Mouse (Mus musculus) liver (tissue): ENCODE results near the gene Slc41a2.
"Not testable (repeated sequence)": the region's sequence is repeated elsewhere in the genome, so short reads cannot be mapped to it uniquely, and the experiment has no call there.

ENCODE experiments used
- DNase-seq: peaks from one replicate; pipeline ENCODE4 v3.0.0-alpha.2; 2020; ENCODE audit warnings: mixed read lengths

The Slc41a2 gene

GRCm38 (mm10) chr10:83351779-83352178 is 14.1 kb upstream of the Slc41a2 start:
- DNase-seq: not testable (repeated sequence)

- DNase-seq: no peak
Measured at GRCm38 (mm10) chr10:83350689-83351088, 13.0 kb upstream of the Slc41a2 start.

GRCm38 (mm10) chr10:83347494-83347893 is 9.8 kb upstream of the Slc41a2 start:
- DNase-seq: no peak

GRCm38 (mm10) chr10:83346359-83346736 is 8.7 kb upstream of the Slc41a2 start:
- no peak for DNase-seq

GRCm38 (mm10) chr10:83345693-83346358 is 8.1 kb upstream of the Slc41a2 start:
- DNase-seq: no peak

- no peak for DNase-seq
Measured at GRCm38 (mm10) chr10:83343828-83344685, 6.4 kb upstream of the Slc41a2 start.

- no peak for DNase-seq
Measured at GRCm38 (mm10) chr10:83343171-83343570, 5.5 kb upstream of the Slc41a2 start.

GRCm38 (mm10) chr10:83341226-83341625 is 3.5 kb upstream of the Slc41a2 start:
- DNase-seq: no peak

GRCm38 (mm10) chr10:83337971-83338598 is 403 bp upstream of the Slc41a2 start:
- DNase-seq: no peak

GRCm38 (mm10) chr10:83336336-83336735 is 1.3 kb downstream of the Slc41a2 start:
- DNase-seq: no peak

GRCm38 (mm10) chr10:83332581-83332980 is 5.1 kb downstream of the Slc41a2 start:
- DNase-seq: no peak

GRCm38 (mm10) chr10:83331811-83332210 is 5.9 kb downstream of the Slc41a2 start:
- DNase-seq: no peak

- no peak for DNase-seq
Measured at GRCm38 (mm10) chr10:83330336-83330735, 7.3 kb downstream of the Slc41a2 start.

GRCm38 (mm10) chr10:83328791-83329190 is 8.9 kb downstream of the Slc41a2 start:
- no peak for DNase-seq

GRCm38 (mm10) chr10:83326648-83327285 is 10.9 kb downstream of the Slc41a2 start:
- no peak for DNase-seq

- DNase-seq: no peak
Measured at GRCm38 (mm10) chr10:83325903-83326302, 11.8 kb downstream of the Slc41a2 start.

GRCm38 (mm10) chr10:83324871-83325270 is 12.8 kb downstream of the Slc41a2 start:
- no peak for DNase-seq

GRCm38 (mm10) chr10:83322551-83323100 is 15.1 kb downstream of the Slc41a2 start:
- no peak for DNase-seq

GRCm38 (mm10) chr10:83321528-83321927 is 16.2 kb downstream of the Slc41a2 start:
- no peak for DNase-seq

- no peak for DNase-seq
Measured at GRCm38 (mm10) chr10:83320870-83321269, 16.8 kb downstream of the Slc41a2 start.

- no peak for DNase-seq
Measured at GRCm38 (mm10) chr10:83320396-83320795, 17.3 kb downstream of the Slc41a2 start.

GRCm38 (mm10) chr10:83313033-83313432 is 24.6 kb downstream of the Slc41a2 start:
- peak; percentile 7 for DNase-seq

- no peak for DNase-seq
Measured at GRCm38 (mm10) chr10:83310356-83310755, 27.3 kb downstream of the Slc41a2 start.
